Mouse (Mus musculus) liver, embryonic 16.5 days (tissue): Measurements from ENCODE around the gene Olfr926. TPM values are rescaled to one million over a fixed set of nuclear protein-coding genes. Genes with fewer than 3 reads are reported as not detected.
"Not testable (repeated sequence)": the region's sequence is repeated elsewhere in the genome, so short reads cannot be mapped to it uniquely, and the experiment has no call there.

Experiments
- ATAC-seq: fragments of 200-750 bp; cut with Nextera tagmentation; 2 replicates; pipeline ENCODE4 v1.8.0; 2017; ENCODE audit warnings: low read depth, mild to moderate bottlenecking, moderate number of reproducible peaks, moderate library complexity
- H3K27ac ChIP-seq: fragments of 300-500 bp; sonication (generic); 2 replicates; pipeline ENCODE4 v1.5.1; 2014; ENCODE audit warnings: mild to moderate bottlenecking, low read length
- H3K27me3 ChIP-seq: fragments of 300-500 bp; sonication (generic); 2 replicates; pipeline ENCODE4 v1.6.1; 2014; ENCODE audit warnings: low read depth, low read length, mixed read lengths; ENCODE audit not compliant: control insufficient read depth, insufficient read depth
- H3K36me3 ChIP-seq: fragments of 300-500 bp; sonication (generic); 2 replicates; pipeline ENCODE4 v1.6.1; 2014; ENCODE audit warnings: mild to moderate bottlenecking; ENCODE audit not compliant: control insufficient read depth, insufficient read depth
- H3K4me1 ChIP-seq: fragments of 300-500 bp; sonication (generic); 2 replicates; pipeline ENCODE4 v1.6.1; 2014; ENCODE audit warnings: low read depth, low read length, mixed read lengths; ENCODE audit not compliant: control insufficient read depth
- H3K4me2 ChIP-seq: fragments of 300-500 bp; sonication (generic); 2 replicates; pipeline ENCODE4 v1.6.1; 2014; ENCODE audit warnings: low read depth, low read length, mixed read lengths
- H3K4me3 ChIP-seq: fragments of 300-500 bp; sonication (generic); 2 replicates; pipeline ENCODE4 v1.5.1; 2014; ENCODE audit warnings: low read depth, mild to moderate bottlenecking, low read length
- H3K9ac ChIP-seq: fragments of 300-500 bp; sonication (generic); 2 replicates; pipeline ENCODE4 v1.6.1; 2014; ENCODE audit warnings: low read depth, low read length
- H3K9me3 ChIP-seq: fragments of 300-500 bp; sonication (generic); replicated peaks from 2 replicates; pipeline ENCODE4 v1.6.1; 2016; ENCODE audit warnings: low read length; ENCODE audit not compliant: control insufficient read depth
- WGBS: fragments of 180-500 bp; shearing (Covaris S2); extraction: QIAGEN DNeasy Blood & Tissue Kit; methylation state at CpG from one replicate; pipeline ENCODE4 v1.1.7; 2014; ENCODE audit not compliant: insufficient replicate concordance; 5-methylcytosine and 5-hydroxymethylcytosine counted together
- polyA plus RNA-seq: library from polyadenylated mRNA; unstranded; fragments of >200 nt; fragmentation: Nextera tagmentation; extraction: Ambion mirVana; gene quantifications from 2 replicates; pipeline ENCODE4 v1.2.1, GENCODE M21; 2015

Gene Olfr926
- polyA plus RNA-seq, result not detected in 2 replicates

- H3K9me3 ChIP-seq, result no peaks in the 10 kb centered on the region; the same call in 1 of the 2 replicates
- no peaks in the 10 kb centered on the region for H3K36me3 ChIP-seq
- H3K27me3 ChIP-seq, result no peaks in the 10 kb centered on the region
- no peaks in the 10 kb centered on the region for H3K4me1 ChIP-seq
- H3K9ac ChIP-seq, result no peak within 1 kb of the TSS
- WGBS, result 55% methylated on average over 2 of the region's 2 CpGs
- no peak within 1 kb of the TSS for H3K4me3 ChIP-seq
- no peak within 1 kb of the TSS for H3K27ac ChIP-seq
- H3K4me2 ChIP-seq, result no peak within 1 kb of the TSS
- no peak for ATAC-seq
These were observed at the start of gene Olfr926 for GRCm38 (mm10) chr9:38876826-38877225. Gene Olfr926, plus strand, starts transcription at chr9:38877126.

DNA sequence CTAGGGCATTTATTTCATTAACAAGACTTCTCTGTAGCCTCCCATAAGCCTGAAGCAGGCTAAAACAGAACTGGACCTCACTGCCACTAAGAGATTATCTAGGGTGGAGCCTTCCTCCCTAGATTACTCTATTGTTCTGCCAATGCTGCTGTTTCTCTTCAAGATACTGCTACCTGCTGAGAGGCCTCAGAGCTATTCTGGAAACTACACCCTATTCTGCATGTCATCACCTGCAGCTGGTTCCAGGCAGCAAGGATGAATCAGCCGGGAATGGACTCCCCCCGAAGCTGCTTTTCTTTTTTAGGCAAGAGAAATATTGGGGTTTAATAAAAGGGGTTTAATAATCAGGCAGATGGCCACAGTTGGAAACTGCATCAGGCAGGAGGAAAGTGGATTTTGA lies 43.9 kb upstream of the Olfr926 start:
- H3K4me3 ChIP-seq, result no peak overlapping the region
- H3K27me3 ChIP-seq, result no peaks in the 10 kb centered on the region
- no peak overlapping the region for H3K9ac ChIP-seq
- WGBS, result 65% methylated on average over 2 of the region's 2 CpGs
- no peaks in the 10 kb centered on the region for H3K36me3 ChIP-seq
- ATAC-seq, result no peak
- H3K27ac ChIP-seq, result no peak overlapping the region
- H3K9me3 ChIP-seq, result no peaks in the 10 kb centered on the region
- H3K4me1 ChIP-seq, result no peaks in the 10 kb centered on the region
- no peak overlapping the region for H3K4me2 ChIP-seq

- H3K36me3 ChIP-seq, result no peaks in the 10 kb centered on the region
- no peak for ATAC-seq
- H3K9ac ChIP-seq, result no peak within 1 kb of the TSS
- no peaks in the 10 kb centered on the region for H3K27me3 ChIP-seq
- no peaks in the 10 kb centered on the region for H3K9me3 ChIP-seq
- H3K4me2 ChIP-seq, result no peak within 1 kb of the TSS
- no peak within 1 kb of the TSS for H3K27ac ChIP-seq
- WGBS, result 58% methylated on average over 1 of the region's 1 CpGs
- no peak within 1 kb of the TSS for H3K4me3 ChIP-seq
- H3K4me1 ChIP-seq, result no peaks in the 10 kb centered on the region
These were observed 32.8 kb upstream of the Olfr926 start, which contains the start of gene Olfr924 for GRCm38 (mm10) chr9:38844149-38844548. Gene Olfr924, plus strand, starts transcription at chr9:38844449.

DNA sequence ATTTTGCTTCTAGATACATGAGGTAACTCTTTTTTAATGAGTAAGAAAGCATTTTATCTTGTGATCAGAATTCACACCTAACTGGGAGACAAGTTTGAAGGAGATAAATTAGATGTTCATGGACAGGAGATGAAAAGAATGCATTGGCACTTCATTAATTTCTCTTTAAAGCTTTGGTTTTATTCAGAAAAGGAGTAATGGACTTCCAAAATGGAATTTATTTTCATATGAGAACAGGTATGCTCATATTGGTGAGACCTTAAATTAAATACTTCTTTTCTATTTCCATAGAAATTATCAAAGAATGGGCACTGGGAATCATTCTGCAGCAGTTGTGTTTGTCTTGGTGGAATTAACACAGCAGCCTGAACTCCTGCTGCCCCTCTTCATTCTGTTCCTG lies 22.2 kb upstream of the Olfr926 start, which contains the start of gene Olfr26:
Olfr26 (plus strand) TSS at position 301 of the 400 bp plus-strand sequence.
- H3K4me2 ChIP-seq, result no peak within 1 kb of the TSS
- H3K27me3 ChIP-seq, result no peaks in the 10 kb centered on the region
- H3K9ac ChIP-seq, result no peak within 1 kb of the TSS
- no peak within 1 kb of the TSS for H3K27ac ChIP-seq
- no peaks in the 10 kb centered on the region for H3K4me1 ChIP-seq
- no peaks in the 10 kb centered on the region for H3K9me3 ChIP-seq
- no peak within 1 kb of the TSS for H3K4me3 ChIP-seq
- no peaks in the 10 kb centered on the region for H3K36me3 ChIP-seq
- no peak for ATAC-seq

DNA sequence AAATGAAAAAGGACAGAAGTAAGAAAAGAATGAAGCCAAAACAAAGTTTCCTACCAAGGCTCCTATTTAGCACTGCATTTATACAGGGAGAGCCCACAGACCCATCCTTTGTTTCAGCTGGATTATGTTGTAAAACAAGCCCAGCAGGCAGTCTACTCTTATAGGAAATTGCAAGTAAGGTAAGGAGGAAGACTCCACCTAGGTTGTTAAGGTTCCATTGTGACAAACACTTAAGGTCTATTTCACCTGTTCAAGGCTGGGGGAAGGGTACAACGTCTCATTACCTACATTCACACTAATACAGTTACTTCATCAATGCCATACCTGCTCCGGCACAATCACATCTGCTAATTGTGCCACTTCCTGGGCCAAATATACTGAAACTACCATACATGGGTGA lies 2.0 kb upstream of the Olfr926 start:
- H3K27me3 ChIP-seq, H3K9me3 ChIP-seq, H3K4me3 ChIP-seq, H3K4me2 ChIP-seq, H3K4me1 ChIP-seq, H3K9ac ChIP-seq, ATAC-seq, H3K36me3 ChIP-seq, H3K27ac ChIP-seq: not testable (repeated sequence)
- 32% methylated on average over 2 of the region's 2 CpGs for WGBS

Other genes starting within 250 kb of the Olfr926 start
- gene Olfr916, start 217.3 kb upstream of the Olfr926 start, polyA plus RNA-seq, result not detected in 2 replicates
- not detected in 2 replicates for gene Olfr917, start 211.3 kb upstream of the Olfr926 start, polyA plus RNA-seq
- gene Olfr918, start 202.5 kb upstream of the Olfr926 start, polyA plus RNA-seq, result not detected in 2 replicates
- gene Olfr919, start 173.5 kb upstream of the Olfr926 start, polyA plus RNA-seq, result not detected in 2 replicates
- 9.0 and 9.5 TPM in 2 replicates for gene Vwa5a, start 158.9 kb upstream of the Olfr926 start, polyA plus RNA-seq
- gene Olfr920, start 124.8 kb upstream of the Olfr926 start, polyA plus RNA-seq, result not detected in 2 replicates
- gene Olfr921, start 104.1 kb upstream of the Olfr926 start, polyA plus RNA-seq, result not detected in 2 replicates
- not detected in 2 replicates for gene Olfr922, start 62.5 kb upstream of the Olfr926 start, polyA plus RNA-seq
- gene Olfr923, start 50.6 kb upstream of the Olfr926 start, polyA plus RNA-seq, result not detected in 2 replicates
- gene Olfr924, start 32.7 kb upstream of the Olfr926 start, polyA plus RNA-seq, result not detected in 2 replicates
- gene Olfr26, start 22.1 kb upstream of the Olfr926 start, polyA plus RNA-seq, result not detected in 2 replicates
- not detected in 2 replicates for gene Olfr930, start 52.7 kb downstream of the Olfr926 start, polyA plus RNA-seq
- gene Olfr933, start 95.2 kb downstream of the Olfr926 start, polyA plus RNA-seq, result not detected in 2 replicates
- not detected in 2 replicates for gene Olfr934, start 111.2 kb downstream of the Olfr926 start, polyA plus RNA-seq
- gene Olfr935, start 122.6 kb downstream of the Olfr926 start, polyA plus RNA-seq, result not detected in 2 replicates
- not detected in 2 replicates for gene Olfr146, start 146.3 kb downstream of the Olfr926 start, polyA plus RNA-seq
- gene Olfr937, start 187.8 kb downstream of the Olfr926 start, polyA plus RNA-seq, result not detected in 2 replicates
- not detected in 2 replicates for gene Olfr938, start 201.8 kb downstream of the Olfr926 start, polyA plus RNA-seq